Mouse (Mus musculus) T-helper 1 cell (primary cell): Measurements from ENCODE around the gene Oxct2b.
"Not testable (repeated sequence)": the region's sequence is repeated elsewhere in the genome, so short reads cannot be mapped to it uniquely, and the experiment has no call there.

ENCODE experiments used
- in situ Hi-C: fragments of 300-600 bp; cut with MboI, MseI; formaldehyde crosslinking; loops from one replicate; pipeline ENCODE4 v1.15.1; 2025; ENCODE audit warnings: high pct_unique_total_duplicates

Gene Oxct2b

GRCm38 (mm10) chr4:123111275-123111983 is 4.6 kb upstream of the Oxct2b start:
- in situ Hi-C loops, result not testable (repeated sequence)

GRCm38 (mm10) chr4:123112216-123112764 is 3.8 kb upstream of the Oxct2b start:
- in situ Hi-C loops, result no loop called here

GRCm38 (mm10) chr4:123114651-123115050 is 1.4 kb upstream of the Oxct2b start:
- in situ Hi-C loops, result loop anchor here (5.0 kb wide), 1 partner anchor 208 kb away; the partner anchor contains the start of gene Oxct2a

GRCm38 (mm10) chr4:123116640-123117039 is 574 bp downstream of the Oxct2b start:
- in situ Hi-C loops, result loop anchor here (5.0 kb wide), 1 partner anchor 206 kb away; the partner anchor contains the start of gene Oxct2a

- in situ Hi-C loops, result no loop called here
Observed at GRCm38 (mm10) chr4:123121286-123121685, 5.2 kb downstream of the Oxct2b start.

GRCm38 (mm10) chr4:123126626-123127025 is 10.6 kb downstream of the Oxct2b start:
- in situ Hi-C loops, result no loop called here

GRCm38 (mm10) chr4:123127051-123127450 is 11.0 kb downstream of the Oxct2b start:
- in situ Hi-C loops, result no loop called here

GRCm38 (mm10) chr4:123137551-123137950 is 21.5 kb downstream of the Oxct2b start:
- in situ Hi-C loops, result no loop called here

- in situ Hi-C loops, result no loop called here
Observed at GRCm38 (mm10) chr4:123139513-123140154, 23.6 kb downstream of the Oxct2b start, which contains the start of gene Ppie. Gene Ppie (minus strand): TSS chr4:123139951.

GRCm38 (mm10) chr4:123147446-123148150 is 31.5 kb downstream of the Oxct2b start:
- in situ Hi-C loops, result no loop called here

GRCm38 (mm10) chr4:123152003-123152402 is 35.9 kb downstream of the Oxct2b start:
- in situ Hi-C loops, result no loop called here

GRCm38 (mm10) chr4:123152976-123153375 is 36.9 kb downstream of the Oxct2b start:
- in situ Hi-C loops, result no loop called here

GRCm38 (mm10) chr4:123155004-123155403 is 38.9 kb downstream of the Oxct2b start:
- in situ Hi-C loops, result loop anchor here (5.0 kb wide), 2 partner anchors 52 to 97 kb away; no protein-coding TSS in a partner anchor

GRCm38 (mm10) chr4:123155427-123155826 is 39.4 kb downstream of the Oxct2b start:
- in situ Hi-C loops, result loop anchor here (5.0 kb wide), 2 partner anchors 52 to 97 kb away; no protein-coding TSS in a partner anchor

- in situ Hi-C loops, result loop anchor here (5.0 kb wide), 2 partner anchors 51 to 96 kb away; no protein-coding TSS in a partner anchor
Observed at GRCm38 (mm10) chr4:123155840-123156239, 39.8 kb downstream of the Oxct2b start.

- in situ Hi-C loops, result no loop called here
Observed at GRCm38 (mm10) chr4:123160571-123160970, 44.5 kb downstream of the Oxct2b start.

GRCm38 (mm10) chr4:123161251-123161650 is 45.2 kb downstream of the Oxct2b start:
- in situ Hi-C loops, result not testable (repeated sequence)

- in situ Hi-C loops, result no loop called here
Observed at GRCm38 (mm10) chr4:123162305-123162917, 46.3 kb downstream of the Oxct2b start.

- in situ Hi-C loops, result no loop called here
Observed at GRCm38 (mm10) chr4:123164157-123164556, 48.1 kb downstream of the Oxct2b start.
